Mouse (Mus musculus) ES-E14 (cell line): ENCODE data around the gene Slc29a4.

Experiments used
- HCFC1 ChIP-seq: IDR thresholded peaks from 2 replicates; pipeline ENCODE4 v1.6.1; 2012; ENCODE audit warnings: low read length, inconsistent platforms, borderline replicate concordance; ENCODE audit not compliant: insufficient read depth
- ZC3H11A ChIP-seq: IDR thresholded peaks from 2 replicates; pipeline ENCODE4 v1.6.1; 2012; ENCODE audit warnings: low read depth, mild to moderate bottlenecking, inconsistent platforms, low read length, borderline replicate concordance

DNA sequence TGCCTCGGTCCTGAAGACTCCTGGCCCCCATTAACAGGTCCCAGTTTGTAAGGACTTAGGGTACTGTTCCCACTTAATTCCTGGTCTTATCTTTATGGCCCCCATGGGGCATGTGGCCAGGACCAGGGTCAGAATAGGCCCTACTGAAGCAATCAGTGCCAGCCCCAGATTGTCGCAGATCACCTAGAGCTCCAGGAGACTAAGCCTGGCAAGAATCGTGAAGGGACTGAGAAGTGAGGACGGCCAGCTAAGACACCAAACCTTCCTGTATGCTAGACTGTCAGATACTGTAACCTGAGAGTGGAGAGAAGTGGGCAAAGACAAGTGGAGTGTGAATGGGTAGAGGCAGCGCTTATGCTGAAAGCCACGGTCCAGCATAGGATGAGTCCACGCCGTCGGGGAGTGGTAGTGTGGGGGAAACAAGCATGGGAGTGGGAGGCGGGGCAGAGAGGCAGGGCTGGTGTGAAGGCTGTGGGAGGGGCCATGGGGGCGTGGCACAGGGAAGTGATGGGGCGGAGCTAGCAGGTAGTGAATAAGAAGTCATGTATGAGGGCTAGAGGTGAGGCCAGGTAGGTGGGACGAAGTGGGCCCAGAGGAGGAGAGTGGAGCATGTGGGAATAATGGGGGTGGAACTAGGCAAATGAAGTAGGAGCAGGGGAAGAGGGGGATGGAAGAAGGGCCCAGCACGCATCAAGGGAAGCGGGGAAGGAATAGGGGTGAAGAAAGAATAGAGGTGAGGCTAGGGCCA is 8.7 kb downstream of the Slc29a4 start:
- TF ChIP-seq ZC3H11A (no peak), HCFC1 (no peak)
